ENCODE assay signal across 9 mouse cellular contexts in genomic region chr5:48136571-48136970, GRCm38 (mm10).
DNase-seq lines count a peak whose midpoint lies in the region; ATAC-seq lines count a peak whose summit lies in the region.
"Had no signal": no experiment of that assay in that cellular context is flagged by ENCODE, and none has a peak within 500 bp of the region (broad histone marks: within the 10 kb centered on the region; RNA-seq: fewer than 3 reads in every experiment).

No protein-coding gene starts in this region.

- no peak overlapping the region for H3K4me2 ChIP-seq in forebrain, embryonic 13.5 days
- no peak overlapping the region for H3K4me2 ChIP-seq in hindbrain, embryonic 16.5 days (ENCODE audit: low read length)
- H3K4me2 ChIP-seq: heart, embryonic 13.5 days had no signal

- no peak overlapping the region for H3K4me3 ChIP-seq in forebrain, embryonic 13.5 days
- no peak overlapping the region for H3K4me3 ChIP-seq in forebrain, embryonic 10.5 days
- H3K4me3 ChIP-seq in hindbrain, embryonic 16.5 days (ENCODE audit: low read length) = no peak overlapping the region
- H3K4me3 ChIP-seq: heart, embryonic 13.5 days had no signal

- no peaks in the 10 kb centered on the region for H3K36me3 ChIP-seq in forebrain, embryonic 13.5 days (ENCODE audit: poor library complexity, severe bottlenecking)
- no peaks in the 10 kb centered on the region for H3K36me3 ChIP-seq in forebrain, embryonic 10.5 days (replicated peaks)
- H3K36me3 ChIP-seq in hindbrain, embryonic 16.5 days (ENCODE audit: control insufficient read depth, insufficient read depth, low read length) = no peaks in the 10 kb centered on the region
- H3K36me3 ChIP-seq: heart, embryonic 13.5 days had no signal

- H3K4me1 ChIP-seq in forebrain, embryonic 13.5 days = peaks cover 4% of the 10 kb centered on the region; the same call in 1 of the 2 replicates
- peaks cover 32% of the 10 kb centered on the region for H3K4me1 ChIP-seq in forebrain, embryonic 10.5 days
- H3K4me1 ChIP-seq in hindbrain, embryonic 16.5 days (ENCODE audit: control insufficient read depth, insufficient read depth, low read depth, low read length) = no peaks in the 10 kb centered on the region

- peaks cover 27% of the 10 kb centered on the region for H3K27me3 ChIP-seq in forebrain, embryonic 13.5 days
- peaks cover 76% of the 10 kb centered on the region for H3K27me3 ChIP-seq in forebrain, embryonic 10.5 days (ENCODE audit: poor library complexity, severe bottlenecking)
- H3K27me3 ChIP-seq in hindbrain, embryonic 16.5 days (replicated peaks; ENCODE audit: control insufficient read depth, insufficient read depth, low read length) = no peaks in the 10 kb centered on the region
- H3K27me3 ChIP-seq: heart, embryonic 13.5 days had no signal

- DNase-seq in forebrain, embryonic 10.5 days (ENCODE audit: extremely low spot score, low spot score) = no peak
- DNase-seq in urinary bladder, postnatal 14 days (ENCODE audit: low spot score) = peak; percentile 18
- no peak for DNase-seq in urinary bladder, adult 2 months (ENCODE audit: low spot score)
- peak; percentile 20 for DNase-seq in mesoderm, embryonic 11.5 days (ENCODE audit: low read depth, low spot score)
- DNase-seq in testis, postnatal 10 days (ENCODE audit: low spot score) = no peak

- no peak overlapping the region for H3K27ac ChIP-seq in forebrain, embryonic 13.5 days
- H3K27ac ChIP-seq in forebrain, embryonic 10.5 days = no peak overlapping the region
- no peak overlapping the region for H3K27ac ChIP-seq in hindbrain, embryonic 16.5 days (ENCODE audit: low read depth, low read length)
- H3K27ac ChIP-seq: heart, embryonic 13.5 days had no signal

- no peaks in the 10 kb centered on the region for H3K9me3 ChIP-seq in forebrain, embryonic 13.5 days (replicated peaks)
- H3K9me3 ChIP-seq in forebrain, embryonic 10.5 days = no peaks in the 10 kb centered on the region
- no peaks in the 10 kb centered on the region for H3K9me3 ChIP-seq in hindbrain, embryonic 16.5 days (ENCODE audit: control insufficient read depth, low read length)
- H3K9me3 ChIP-seq: heart, embryonic 13.5 days had no signal

- no peak overlapping the region for H3K9ac ChIP-seq in forebrain, embryonic 13.5 days
- H3K9ac ChIP-seq in hindbrain, embryonic 16.5 days (ENCODE audit: low read depth, low read length) = no peak overlapping the region
- H3K9ac ChIP-seq: heart, embryonic 13.5 days had no signal

- ATAC-seq in forebrain, embryonic 13.5 days = peak; percentile 56
- peak; percentile 81 for ATAC-seq in hindbrain, embryonic 16.5 days
- no peak for ATAC-seq in activated CD4-positive, CD25-positive, alpha-beta regulatory T cell, adult 4 months

- WGBS in forebrain, embryonic 13.5 days = 13% methylated on average over 3 of the region's 3 CpGs
- WGBS in forebrain, embryonic 10.5 days = 25% methylated on average over 3 of the region's 3 CpGs
- 17% methylated on average over 3 of the region's 3 CpGs for WGBS in hindbrain, embryonic 16.5 days

Comparison
In these comparisons a context has a peak if more than half of its experiments do, and no peak if none do; other contexts are left out.
1. DNase-seq: peak in urinary bladder, postnatal 14 days (single experiment) and mesoderm, embryonic 11.5 days (single experiment); none in forebrain, embryonic 10.5 days (single experiment), urinary bladder, adult 2 months (single experiment) and testis, postnatal 10 days (single experiment).